Mouse (Mus musculus) lung, postnatal 0 days (tissue): Measurements from ENCODE around the gene Trim6. TPM values are rescaled to one million over a fixed set of nuclear protein-coding genes. Genes with fewer than 3 reads are reported as not detected.

Experiments
- ATAC-seq: fragments of 200-750 bp; cut with Nextera tagmentation; 2 replicates; pipeline ENCODE4 v1.8.0; 2017; ENCODE audit warnings: moderate library complexity
- DNase-seq: peaks from one replicate; pipeline ENCODE4 v3.0.0-alpha.2; 2016; ENCODE audit warnings: low spot score
- H3K27ac ChIP-seq: fragments of 300-500 bp; sonication (generic); 2 replicates; pipeline ENCODE4 v1.5.1; 2014; ENCODE audit warnings: antibody characterized with exemption, mild to moderate bottlenecking, low read length, mixed read lengths
- H3K27me3 ChIP-seq: fragments of 300-500 bp; sonication (generic); replicated peaks from 2 replicates; pipeline ENCODE4 v1.6.1; 2014; ENCODE audit warnings: low read length, mixed read lengths; ENCODE audit not compliant: insufficient read depth
- H3K36me3 ChIP-seq: fragments of 300-500 bp; sonication (generic); 2 replicates; pipeline ENCODE4 v1.6.1; 2014; ENCODE audit warnings: low read length, mixed read lengths; ENCODE audit not compliant: insufficient read depth
- H3K4me1 ChIP-seq: fragments of 300-500 bp; sonication (generic); 2 replicates; pipeline ENCODE4 v1.6.1; 2014; ENCODE audit warnings: antibody characterized with exemption, low read depth, low read length, mixed read lengths; ENCODE audit not compliant: insufficient read depth
- H3K4me2 ChIP-seq: fragments of 300-500 bp; sonication (generic); replicated peaks from 2 replicates; pipeline ENCODE4 v1.6.1; 2014; ENCODE audit warnings: low read depth, mild to moderate bottlenecking, low read length, moderate library complexity, mixed read lengths
- H3K4me3 ChIP-seq: fragments of 300-500 bp; sonication (generic); 2 replicates; pipeline ENCODE4 v1.5.1; 2014; ENCODE audit warnings: low read depth, low read length
- H3K9ac ChIP-seq: fragments of 300-500 bp; sonication (generic); replicated peaks from 2 replicates; pipeline ENCODE4 v1.6.1; 2014; ENCODE audit warnings: low read depth, mild to moderate bottlenecking
- H3K9me3 ChIP-seq: fragments of 300-500 bp; sonication (generic); 2 replicates; pipeline ENCODE4 v1.6.1; 2016; ENCODE audit warnings: low read length, mixed read lengths
- CTCF ChIP-seq: IDR thresholded peaks from 2 replicates; pipeline ENCODE4 v1.5.1; 2016; ENCODE audit warnings: antibody characterized with exemption, mild to moderate bottlenecking
- EP300 ChIP-seq: IDR thresholded peaks from 2 replicates; pipeline ENCODE4 v1.6.1; 2016; ENCODE audit warnings: antibody characterized with exemption, mild to moderate bottlenecking, control low read depth
- WGBS: fragments of 180-500 bp; shearing (Covaris S2); extraction: QIAGEN DNeasy Blood & Tissue Kit; methylation state at CpG from one replicate; pipeline ENCODE4 v1.1.7; 2014; 5-methylcytosine and 5-hydroxymethylcytosine counted together
- polyA plus RNA-seq: library from polyadenylated mRNA; unstranded; fragments of >200 nt; fragmentation: Nextera tagmentation; extraction: Ambion mirVana; gene quantifications from 2 replicates; pipeline ENCODE4 v1.2.1, GENCODE M21; 2015

Gene Trim6
- polyA plus RNA-seq, 1 experiment from 2014 or later, result 0.61 TPM

GRCm38 (mm10) chr7:104191275-104191674, 27.3 kb upstream of the Trim6 start:
- no peak for TF ChIP-seq EP300
- Histone ChIP-seq H3K4me2 (no peak overlapping the region), H3K9ac (no peak overlapping the region), H3K27ac (no peak overlapping the region), H3K4me1 (no peaks in the 10 kb centered on the region), H3K4me3 (no peak overlapping the region), H3K9me3 (no peaks in the 10 kb centered on the region), H3K36me3 (no peaks in the 10 kb centered on the region), H3K27me3 (no peaks in the 10 kb centered on the region)
- WGBS, result 53% methylated on average over 9 of the region's 9 CpGs
- DNase-seq (peak; percentile 9), ATAC-seq (no peak)

GRCm38 (mm10) chr7:104195885-104196284, 22.7 kb upstream of the Trim6 start, which contains the start of gene Olfr649:
Olfr649 (minus strand) TSS chr7:104195985.
- Histone ChIP-seq H3K27me3 (no peaks in the 10 kb centered on the region), H3K4me2 (no peak within 1 kb of the TSS), H3K9me3 (no peaks in the 10 kb centered on the region), H3K4me1 (no peaks in the 10 kb centered on the region), H3K36me3 (no peaks in the 10 kb centered on the region), H3K27ac (no peak within 1 kb of the TSS), H3K9ac (no peak within 1 kb of the TSS), H3K4me3 (no peak within 1 kb of the TSS)
- ATAC-seq (no peak), DNase-seq (no peak)
- 74% methylated on average over 6 of the region's 6 CpGs for WGBS
- TF ChIP-seq CTCF (no peak), EP300 (no peak)

DNA sequence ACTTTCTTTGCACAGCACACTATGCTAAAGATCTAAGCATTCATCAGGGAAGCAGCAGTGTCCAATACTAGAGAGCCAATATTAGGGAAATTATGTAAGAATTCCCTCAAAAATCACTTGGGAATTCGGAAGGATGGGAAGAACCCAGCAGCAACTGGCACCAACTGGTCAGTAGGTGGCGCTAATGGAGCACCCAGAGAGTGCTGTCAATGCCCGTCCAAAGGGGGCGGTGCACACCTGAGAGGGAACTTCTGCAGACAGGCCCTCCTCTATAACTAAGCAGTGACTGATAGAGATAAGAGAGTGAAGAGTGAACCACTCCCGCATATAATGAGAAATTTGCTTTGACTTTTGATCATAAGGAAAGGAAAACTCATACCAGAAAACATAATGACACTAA, 18.8 kb upstream of the Trim6 start:
- Histone ChIP-seq H3K4me3 (no peak overlapping the region), H3K27ac (no peak overlapping the region), H3K9ac (no peak overlapping the region), H3K36me3 (no peaks in the 10 kb centered on the region), H3K27me3 (no peaks in the 10 kb centered on the region), H3K9me3 (no peaks in the 10 kb centered on the region), H3K4me1 (no peaks in the 10 kb centered on the region), H3K4me2 (no peak overlapping the region)
- TF ChIP-seq EP300, result no peak
- peak; percentile 96 for TF ChIP-seq CTCF
- 2% methylated on average over 5 of the region's 5 CpGs for WGBS
- DNase-seq (peak; percentile 76), ATAC-seq (peak; percentile 59)

DNA sequence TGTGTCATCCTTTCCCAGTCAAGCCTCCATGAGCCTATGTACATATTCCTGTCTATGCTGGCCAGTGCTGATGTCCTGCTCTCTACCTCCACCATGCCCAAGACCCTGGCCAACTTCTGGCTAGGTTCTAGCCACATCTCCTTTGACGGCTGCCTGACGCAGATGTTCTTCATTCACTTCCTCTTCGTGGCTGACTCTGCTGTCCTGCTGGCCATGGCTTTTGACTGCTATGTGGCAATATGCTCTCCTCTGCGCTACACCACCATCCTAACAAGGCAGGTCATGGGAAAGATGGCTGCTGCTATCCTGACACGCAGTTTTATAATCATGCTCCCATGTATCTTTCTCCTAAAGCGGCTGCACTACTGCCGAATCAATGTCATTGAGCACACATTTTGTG, 12.4 kb upstream of the Trim6 start:
- TF ChIP-seq CTCF (no peak), EP300 (no peak)
- Histone ChIP-seq H3K4me1 (no peaks in the 10 kb centered on the region), H3K36me3 (no peaks in the 10 kb centered on the region), H3K27ac (no peak overlapping the region), H3K4me3 (no peak overlapping the region), H3K9me3 (no peaks in the 10 kb centered on the region), H3K27me3 (no peaks in the 10 kb centered on the region), H3K9ac (no peak overlapping the region), H3K4me2 (no peak overlapping the region)
- ATAC-seq (peak; percentile 25; the same call in 1 of the 2 replicates), DNase-seq (peak; percentile 8)
- 88% methylated on average over 7 of the region's 7 CpGs for whole genome bisulfite sequencing

DNA sequence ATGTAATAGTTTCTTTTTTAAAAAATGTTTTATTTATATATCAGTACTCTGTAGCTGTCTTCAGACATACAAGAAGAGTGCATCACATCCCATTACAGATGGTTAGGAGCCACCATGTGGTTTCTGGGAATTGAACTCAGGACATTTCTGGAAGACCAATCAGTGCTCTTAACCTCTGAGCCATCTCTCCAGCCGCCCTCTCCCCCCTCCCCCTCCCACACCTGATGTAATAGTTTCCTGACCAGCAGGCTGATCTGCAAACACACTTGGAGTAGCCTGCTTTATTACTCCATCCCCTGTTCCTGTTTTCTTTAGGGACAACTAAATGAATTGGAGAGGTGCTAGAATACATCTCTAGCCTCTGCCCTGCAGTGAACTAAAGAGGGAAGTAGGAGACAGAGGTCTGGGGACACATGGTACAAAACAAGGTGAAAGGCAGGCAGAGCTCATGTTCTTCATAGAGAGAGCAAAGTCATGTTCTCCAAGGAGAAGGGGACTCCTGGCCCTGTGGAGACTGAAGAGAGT, 2.5 kb upstream of the Trim6 start:
- ATAC-seq (no peak), DNase-seq (peak; percentile 29)
- Histone ChIP-seq H3K27ac (no peak overlapping the region), H3K9ac (no peak overlapping the region), H3K36me3 (no peaks in the 10 kb centered on the region), H3K4me3 (no peak overlapping the region), H3K4me1 (no peaks in the 10 kb centered on the region; the same call in 1 of the 2 replicates), H3K4me2 (no peak overlapping the region), H3K9me3 (no peaks in the 10 kb centered on the region), H3K27me3 (no peaks in the 10 kb centered on the region)
- TF ChIP-seq CTCF, result no peak
- TF ChIP-seq EP300, result no peak
- 46% methylated on average over 1 of the region's 1 CpGs for WGBS

- Histone ChIP-seq H3K9ac (no peak overlapping the region), H3K4me3 (no peak overlapping the region), H3K36me3 (no peaks in the 10 kb centered on the region), H3K27ac (no peak overlapping the region), H3K27me3 (no peaks in the 10 kb centered on the region), H3K4me2 (no peak overlapping the region), H3K4me1 (no peaks in the 10 kb centered on the region; the same call in 1 of the 2 replicates), H3K9me3 (no peaks in the 10 kb centered on the region)
- WGBS, result 82% methylated on average over 2 of the region's 2 CpGs
- ATAC-seq (no peak), DNase-seq (peak; percentile 9)
- TF ChIP-seq CTCF (no peak), EP300 (no peak)
Observed at GRCm38 (mm10) chr7:104217881-104218280, 712 bp upstream of the Trim6 start.

GRCm38 (mm10) chr7:104231203-104231602, 12.6 kb downstream of the Trim6 start:
- DNase-seq (peak; percentile 28), ATAC-seq (no peak)
- Histone ChIP-seq H3K4me1 (no peaks in the 10 kb centered on the region), H3K9ac (no peak overlapping the region), H3K4me2 (no peak overlapping the region), H3K4me3 (no peak overlapping the region), H3K27me3 (no peaks in the 10 kb centered on the region), H3K36me3 (no peaks in the 10 kb centered on the region), H3K9me3 (no peaks in the 10 kb centered on the region), H3K27ac (no peak overlapping the region)
- WGBS, result 27% methylated on average over 2 of the region's 2 CpGs
- TF ChIP-seq EP300 (no peak), CTCF (peak; percentile 80)
